Mouse (Mus musculus): ENCODE measurements around the gene Arsg. TPM values are rescaled to one million over a fixed set of nuclear protein-coding genes. Genes with fewer than 3 reads are reported as not detected.

Gene Arsg
- polyA plus RNA-seq, 1 experiment from 2014 or later = 3.2 TPM

DNA sequence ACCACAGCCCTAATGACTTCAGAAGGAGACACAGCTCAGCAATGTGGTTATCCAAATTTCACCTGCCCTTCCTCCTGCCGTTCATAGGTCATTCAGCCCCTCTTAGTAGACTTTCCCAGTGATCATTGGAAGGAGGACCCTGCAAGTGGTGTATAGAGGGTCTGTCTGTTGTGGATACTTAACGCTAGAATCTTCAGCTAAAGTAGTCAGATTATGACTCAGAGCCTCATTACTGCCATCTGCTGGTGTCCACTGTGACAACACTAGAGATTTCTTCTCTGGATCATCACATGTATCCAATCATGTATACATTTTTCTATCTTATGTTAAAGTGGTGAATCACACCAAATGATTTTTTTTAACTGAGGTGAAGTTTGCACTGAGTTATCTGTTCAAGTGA is 148.0 kb downstream of the Arsg start:
- ATAC-seq (ENCODE audit: low FRiP score, low TSS enrichment) = no peak
- Histone ChIP-seq H3K4me1 (replicated peaks; ENCODE audit: control insufficient read depth, insufficient read depth) (peaks cover 2% of the 10 kb centered on the region; the same call in 1 of the 2 replicates), H3K9me3 (ENCODE audit: control insufficient read depth, low read length) (no peaks in the 10 kb centered on the region), H3K36me3 (ENCODE audit: control insufficient read depth, insufficient read depth, low read length) (no peaks in the 10 kb centered on the region), H3K27ac (replicated peaks) (no peak overlapping the region), H3K27me3 (ENCODE audit: control insufficient read depth, insufficient read depth, low read length) (no peaks in the 10 kb centered on the region), H3K4me3 (ENCODE audit: low read depth, low read length) (no peak overlapping the region), H3K9ac (ENCODE audit: low read length) (no peak overlapping the region), H3K4me2 (replicated peaks; ENCODE audit: low read depth) (no peak overlapping the region)
- peak; percentile 63 for DNase-seq (ENCODE audit: low spot score)
- WGBS = 12% methylated on average over 2 of the region's 2 CpGs
- peak; percentile 88 for TF ChIP-seq CTCF (IDR thresholded peaks at IDR 0.05; ENCODE audit: low read depth)
- no peak for TF ChIP-seq EP300 (optimal IDR thresholded peaks at IDR 0.05)

GRCm38 (mm10) chr11:109622518-109623037 is 149.4 kb downstream of the Arsg start:
- H3K27me3 ChIP-seq (ENCODE audit: control insufficient read depth, insufficient read depth, low read length) = no peaks in the 10 kb centered on the region
- DNase-seq (ENCODE audit: low spot score) (no peak), ATAC-seq (ENCODE audit: low FRiP score, low TSS enrichment) (0 out of 2 replicates have a peak, but pooled peaks have one; percentile 44)
- H3K4me2 ChIP-seq (replicated peaks; ENCODE audit: low read depth) = peak overlapping the region; percentile 47
- H3K9me3 ChIP-seq (ENCODE audit: control insufficient read depth, low read length) = no peaks in the 10 kb centered on the region
- peaks cover 2% of the 10 kb centered on the region; the same call in 1 of the 2 replicates for H3K4me1 ChIP-seq (replicated peaks; ENCODE audit: control insufficient read depth, insufficient read depth)
- H3K9ac ChIP-seq (ENCODE audit: low read length) = peak overlapping the region; percentile 45
- H3K27ac ChIP-seq (replicated peaks) = no peak overlapping the region
- TF ChIP-seq CTCF (IDR thresholded peaks at IDR 0.05; ENCODE audit: low read depth) = no peak
- TF ChIP-seq EP300 (optimal IDR thresholded peaks at IDR 0.05) = no peak
- H3K4me3 ChIP-seq (ENCODE audit: low read depth, low read length) = peak overlapping the region; percentile 17; the same call in 1 of the 2 replicates
- 14% methylated on average over 15 of the region's 15 CpGs for WGBS
- H3K36me3 ChIP-seq (ENCODE audit: control insufficient read depth, insufficient read depth, low read length) = no peaks in the 10 kb centered on the region

Small RNAs within 50 kb of the gene (microRNA-seq; reads per million reads assigned to microRNA genes)
- gene Gm25540 = not detected

Other genes starting within 250 kb of the Arsg start
- gene Rgs9, start 175.2 kb upstream of the Arsg start, polyA plus RNA-seq (2015; fragmentation: Nextera tagmentation; extraction: Ambion mirVana) = 0.73 and 1.1 TPM in 2 replicates
- 46.5 and 49.5 TPM in 2 replicates for gene Gna13, start 110.5 kb upstream of the Arsg start, polyA plus RNA-seq (2015; fragmentation: Nextera tagmentation; extraction: Ambion mirVana)
- not detected in 2 replicates for gene 9930022D16Rik, start 59.5 kb upstream of the Arsg start, polyA plus RNA-seq (2015; fragmentation: Nextera tagmentation; extraction: Ambion mirVana)
- gene Amz2, start 47.4 kb upstream of the Arsg start, polyA plus RNA-seq (2015; fragmentation: Nextera tagmentation; extraction: Ambion mirVana) = 21.5 and 22.1 TPM in 2 replicates
- 10.4 and 11.9 TPM in 2 replicates for gene Slc16a6, start 224 bp downstream of the Arsg start, polyA plus RNA-seq (2015; fragmentation: Nextera tagmentation; extraction: Ambion mirVana)
- gene Wipi1, start 138.6 kb downstream of the Arsg start, polyA plus RNA-seq (2015; fragmentation: Nextera tagmentation; extraction: Ambion mirVana) = 35.3 and 40.5 TPM in 2 replicates
- gene Prkar1a, start 176.0 kb downstream of the Arsg start, polyA plus RNA-seq (2015; fragmentation: Nextera tagmentation; extraction: Ambion mirVana) = 176 and 177 TPM in 2 replicates
- gene Fam20a, start 248.9 kb downstream of the Arsg start, polyA plus RNA-seq (2015; fragmentation: Nextera tagmentation; extraction: Ambion mirVana) = 3.9 and 4.8 TPM in 2 replicates